Mouse (Mus musculus): Measurements from ENCODE around the gene Slc25a21.

Gene Slc25a21

DNA sequence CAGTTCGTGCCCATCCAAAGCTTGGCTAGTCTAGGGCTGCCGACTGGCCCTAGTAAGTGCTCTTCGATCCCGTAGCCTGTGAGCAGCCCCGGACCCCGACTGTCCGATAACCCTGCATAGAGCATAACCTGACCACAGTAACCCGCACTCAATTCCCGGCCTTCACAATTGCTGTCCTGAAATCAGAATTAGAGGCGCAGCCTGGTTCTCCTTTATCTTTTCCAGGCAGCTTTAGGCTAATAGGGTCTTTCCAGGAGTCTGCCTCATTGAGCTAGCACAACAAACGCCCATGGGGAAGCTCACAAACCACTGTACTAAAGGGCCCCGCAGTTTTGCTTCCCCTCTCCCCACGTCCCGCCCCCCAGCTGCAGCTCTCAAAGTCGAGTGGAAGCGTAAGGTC is 506.9 kb downstream of the Slc25a21 start:
- no peak for DNase-seq (ENCODE audit: low spot score in 2 of 2)

DNA sequence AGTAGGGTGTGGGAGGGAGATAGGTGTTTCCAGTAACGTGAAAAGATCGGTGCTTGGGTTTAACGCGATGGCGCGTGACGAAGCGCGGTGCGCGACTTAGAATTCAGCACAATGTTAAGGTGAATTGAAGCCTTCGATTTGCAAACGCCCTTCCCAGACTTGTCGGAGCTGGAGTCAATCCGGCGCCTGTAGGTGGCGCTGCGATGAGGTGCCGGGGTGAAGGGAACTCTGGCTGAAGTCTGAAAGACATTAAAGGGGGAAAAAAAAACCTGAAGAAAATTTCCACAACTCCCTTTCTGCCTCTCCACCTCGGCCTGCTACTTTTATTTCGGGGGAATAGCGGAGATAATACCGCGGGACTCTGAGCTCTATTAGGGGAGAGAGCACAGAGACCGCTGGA is 507.5 kb downstream of the Slc25a21 start:
- DNase-seq (ENCODE audit: low spot score in 2 of 2), result no peak

DNA sequence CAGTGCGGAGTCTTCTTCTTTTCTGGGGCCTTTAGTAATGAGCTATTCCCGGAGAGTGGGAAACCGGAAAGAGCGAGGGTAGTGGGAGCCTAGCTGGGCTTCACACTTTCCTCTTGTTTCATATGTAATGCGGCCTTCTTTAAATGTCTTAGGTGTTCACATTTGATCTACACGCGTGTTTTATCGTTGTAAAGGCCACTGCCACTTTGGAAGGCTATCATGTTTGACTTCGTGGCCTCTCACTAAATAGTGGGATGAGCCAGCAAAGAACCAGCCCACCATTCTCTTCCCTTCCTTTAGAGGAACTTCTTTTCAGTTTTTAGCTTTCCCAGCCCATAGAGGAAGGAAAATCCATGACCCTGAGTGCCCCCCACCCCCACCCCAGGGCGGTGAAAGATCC is 507.9 kb downstream of the Slc25a21 start:
- no peak for DNase-seq (ENCODE audit: low spot score in 2 of 2)

DNA sequence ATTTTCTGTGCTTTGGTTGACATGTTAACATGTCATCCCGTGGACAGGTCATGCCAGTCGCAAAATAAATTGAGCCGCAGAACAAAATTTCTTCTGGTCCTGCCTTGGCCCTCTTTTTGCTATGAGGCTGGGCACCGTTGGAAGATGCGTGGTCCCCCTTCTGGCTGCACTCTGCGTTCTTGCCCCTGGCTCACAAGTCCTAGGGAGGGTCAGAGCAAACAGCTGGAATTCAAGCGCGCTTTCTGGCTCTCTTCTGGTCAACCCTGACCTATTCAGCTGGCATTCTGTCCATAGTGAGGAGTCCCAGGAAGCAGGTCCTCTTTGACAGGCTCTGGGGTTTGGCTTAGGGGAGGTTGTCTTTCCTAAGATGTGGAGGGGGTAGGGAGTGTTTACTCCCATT is 508.4 kb downstream of the Slc25a21 start:
- no peak for DNase-seq (ENCODE audit: low spot score in 2 of 2)

DNA sequence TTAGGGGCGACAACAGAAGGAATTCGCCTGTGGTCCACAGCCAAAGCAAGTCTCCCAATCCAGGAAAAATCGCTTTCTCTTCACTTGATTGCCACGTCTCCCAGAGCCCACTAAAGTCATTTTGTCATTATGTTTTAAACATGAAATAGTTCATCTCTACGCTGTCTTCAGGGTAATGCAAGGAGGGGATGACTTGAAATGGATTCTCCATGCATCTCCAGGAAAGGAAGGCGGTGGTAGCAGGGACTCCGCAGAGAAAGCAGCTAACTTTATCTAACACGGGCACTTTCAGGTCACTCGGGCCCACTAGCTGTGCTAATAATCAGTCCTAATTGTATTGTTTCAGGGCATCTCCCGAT is 508.8 kb downstream of the Slc25a21 start:
- no peak for DNase-seq (ENCODE audit: low spot score in 2 of 2)

DNA sequence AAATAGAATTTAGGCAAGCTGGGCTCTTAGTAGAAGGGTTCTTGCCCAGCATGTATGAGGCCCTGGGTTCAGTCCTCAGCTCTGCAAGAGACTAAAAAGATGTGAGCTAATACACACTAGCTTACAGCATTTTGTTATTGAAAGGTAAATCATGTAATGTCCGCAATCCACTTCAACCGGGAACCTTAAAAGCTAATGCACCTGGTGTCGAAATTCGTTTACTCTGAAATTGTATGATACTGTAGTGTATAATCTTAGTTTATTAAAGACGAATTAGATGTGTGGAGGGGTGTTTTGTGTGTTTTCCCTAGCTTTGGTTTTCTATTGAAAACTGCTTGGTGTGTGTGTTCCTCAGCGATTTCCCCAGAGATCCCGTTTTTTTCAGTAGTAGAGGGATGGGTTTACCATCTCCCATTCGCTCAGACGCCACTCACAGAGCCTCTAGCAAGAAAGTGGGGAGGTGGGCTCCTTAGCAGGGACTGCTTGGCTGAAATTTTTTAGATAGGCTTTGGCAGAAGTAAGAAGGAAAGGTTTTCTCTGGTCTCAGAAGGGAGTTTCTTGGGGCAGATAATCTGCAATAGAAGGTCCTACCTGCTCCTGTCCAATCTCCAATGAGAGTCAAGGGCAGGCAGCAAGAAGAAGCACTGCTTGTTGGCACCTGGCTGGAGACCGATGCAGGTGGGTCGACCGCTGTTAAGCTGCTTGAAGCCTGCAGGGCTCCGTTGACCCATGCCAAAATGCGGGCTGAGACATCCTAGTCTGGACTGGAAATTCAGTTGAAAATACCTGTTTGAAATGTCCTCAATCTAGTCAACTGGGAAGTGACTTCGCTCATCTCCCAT is 509.4 kb downstream of the Slc25a21 start:
- DNase-seq (ENCODE audit: low spot score in 2 of 2), result no peak

DNA sequence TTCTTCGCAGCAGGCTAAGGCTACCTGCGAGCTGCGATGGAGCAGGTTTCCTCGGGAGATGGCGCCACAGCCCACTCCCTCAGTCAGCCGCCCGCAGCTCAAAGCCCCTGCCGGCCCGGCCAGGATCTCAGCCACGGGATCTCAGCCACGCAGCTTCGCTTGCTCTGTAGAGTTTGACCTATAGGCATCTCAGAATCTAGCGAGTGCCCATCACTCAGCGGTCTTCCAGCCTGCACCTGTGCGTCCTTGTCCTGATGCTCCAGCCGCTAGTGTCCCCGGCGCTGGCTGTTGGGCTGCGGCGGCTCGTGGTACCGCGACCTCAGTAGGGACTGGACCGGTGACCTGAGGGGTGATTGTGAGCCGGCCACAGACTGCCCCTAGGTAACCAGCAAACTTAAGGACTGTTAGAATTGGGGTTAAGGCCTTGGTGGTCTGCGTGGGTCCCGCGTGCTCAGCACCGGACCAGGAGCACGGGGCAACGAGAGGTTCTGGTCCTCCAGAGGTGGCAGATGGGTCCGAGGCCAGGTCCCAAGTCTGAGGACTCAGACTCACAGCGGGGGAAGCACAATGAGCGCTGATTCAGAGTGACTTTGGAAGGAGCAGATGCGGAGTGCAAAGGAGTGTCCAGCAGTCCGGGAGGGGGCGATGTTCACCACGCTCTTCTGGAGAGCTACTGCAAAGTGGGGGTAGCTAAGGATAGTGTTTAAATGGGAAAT is 516.0 kb downstream of the Slc25a21 start:
- no peak for DNase-seq (ENCODE audit: low spot score in 2 of 2)

DNA sequence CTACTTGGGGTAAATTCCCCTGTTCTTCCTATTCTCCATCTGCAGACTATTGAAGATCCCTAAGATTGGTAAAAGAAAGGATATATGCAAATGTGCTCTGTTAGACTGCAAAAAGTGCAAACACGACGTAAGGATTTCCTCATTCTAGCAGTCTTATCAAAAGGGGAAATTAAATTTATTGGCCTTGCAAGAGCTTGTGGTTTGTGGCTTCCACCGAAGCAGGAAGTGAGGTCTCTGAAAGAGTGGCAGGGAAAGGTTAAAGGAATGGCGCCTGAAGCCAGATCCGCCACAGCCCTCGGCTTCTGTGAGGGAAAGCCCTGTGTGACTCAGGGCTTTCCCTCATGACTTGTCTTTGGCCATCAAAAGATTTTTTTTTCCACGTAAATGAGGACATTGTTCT is 519.7 kb downstream of the Slc25a21 start:
- no peak for DNase-seq (ENCODE audit: low spot score in 2 of 2)

DNA sequence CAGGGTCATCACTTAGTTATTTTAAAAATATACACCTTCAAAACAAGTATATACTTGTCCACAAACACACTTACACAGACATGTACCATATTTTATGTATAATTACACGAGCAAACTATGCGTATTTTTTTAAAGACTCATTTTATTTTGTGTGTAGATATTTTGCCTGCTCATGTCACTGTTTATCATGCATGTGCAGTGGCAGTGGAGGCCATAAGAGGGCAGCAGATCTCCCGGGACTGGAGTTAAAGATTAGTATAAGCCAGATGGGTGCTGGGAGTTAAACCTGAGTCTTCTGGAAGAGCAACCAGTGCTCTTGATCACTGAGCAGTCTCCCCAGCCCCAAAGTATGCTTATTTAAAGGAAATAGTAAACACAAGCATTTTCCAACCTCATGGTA is 522.5 kb downstream of the Slc25a21 start:
- no peak for DNase-seq (ENCODE audit: low spot score in 2 of 2)

DNA sequence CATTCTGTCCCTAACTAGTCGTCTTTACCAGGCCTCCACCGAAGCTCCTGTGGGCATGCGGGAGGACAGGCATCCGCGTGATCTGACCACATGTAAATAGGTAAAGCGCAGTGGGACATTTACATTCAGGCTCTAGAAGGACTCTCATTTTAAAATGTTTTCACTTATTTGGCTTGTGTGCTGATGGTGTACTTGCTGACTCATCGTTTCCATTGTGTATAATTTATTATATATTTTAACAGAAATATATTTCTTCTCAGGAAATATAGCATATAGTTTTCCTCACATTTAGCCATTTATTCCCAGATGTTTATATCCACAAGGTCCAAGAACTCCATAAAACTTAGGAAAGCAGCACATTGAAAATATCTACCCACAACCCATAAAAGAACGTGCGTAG is 526.5 kb downstream of the Slc25a21 start:
- no peak for DNase-seq (ENCODE audit: low spot score in 2 of 2)

DNA sequence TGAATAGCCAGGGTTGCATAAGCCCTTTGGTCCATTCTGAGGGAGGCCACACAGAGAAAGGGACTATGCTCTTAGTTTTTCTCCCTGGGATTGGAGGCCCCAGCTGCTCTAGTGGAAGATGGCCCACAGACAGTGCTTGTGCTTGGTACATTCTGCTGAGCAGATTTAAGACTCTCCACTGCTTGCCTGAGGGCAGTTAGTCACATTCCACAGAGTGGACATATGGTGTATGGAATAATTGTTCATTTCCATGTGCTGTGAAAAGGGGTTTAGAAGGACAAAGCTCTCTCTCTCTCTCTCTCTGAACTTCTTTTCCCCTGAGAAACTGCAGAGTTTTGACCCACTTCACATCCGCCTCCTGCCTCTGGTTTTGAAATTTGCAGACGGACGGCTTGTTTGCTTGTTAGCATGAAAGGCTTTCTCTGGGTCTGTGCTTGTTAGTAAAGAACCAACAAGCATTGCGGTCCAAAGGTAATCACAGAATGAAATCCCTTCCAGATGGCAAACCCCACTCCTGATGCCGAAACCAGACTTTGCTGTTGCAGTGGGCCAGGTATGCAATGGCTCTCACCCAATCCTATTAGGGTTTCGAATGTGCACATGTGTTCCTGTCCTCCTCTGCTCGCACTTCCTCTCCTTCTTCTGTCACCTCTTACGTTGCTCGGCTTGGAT is 527.7 kb downstream of the Slc25a21 start:
- no peak for DNase-seq (ENCODE audit: low spot score in 2 of 2)
